Mouse (Mus musculus) heart, postnatal 14 days (tissue): ENCODE measurements around the gene Elp1. TPM values are rescaled to one million over a fixed set of nuclear protein-coding genes. Genes with fewer than 3 reads are reported as not detected.

Experiments used
- DNase-seq, 2 experiments: peaks; one replicate each; pipeline ENCODE4 v3.0.0; 2021 to 2022
- intact Hi-C: fragments of 180-260 bp; cut with DNase I; formaldehyde crosslinking; loops from one replicate; pipeline ENCODE4 v1.15.1; 2025
- total RNA-seq, 2 experiments: library from RNA; stranded (reverse); gene quantifications; 2 replicates each; pipeline ENCODE4 v1.2.3; 2021

The Elp1 gene
- total RNA-seq, 2 experiments from 2014 or later = 20.3 to 22.3 TPM

GRCm38 (mm10) chr4:56718573-56719442 is 83.3 kb downstream of the Elp1 start:
- no peak for DNase-seq

GRCm38 (mm10) chr4:56717932-56718331 is 84.2 kb downstream of the Elp1 start:
- no peak for DNase-seq
- intact Hi-C loops = no loop called here

More at GRCm38 (mm10) chr4:56718573-56719442, 83.3 kb downstream of the Elp1 start:
- intact Hi-C loops = no loop called here

- intact Hi-C loops = no loop called here
Measured at GRCm38 (mm10) chr4:56716801-56717200, 85.3 kb downstream of the Elp1 start.

GRCm38 (mm10) chr4:56713155-56713554 is 89.0 kb downstream of the Elp1 start:
- intact Hi-C loops = no loop called here
- DNase-seq = no peak

More at GRCm38 (mm10) chr4:56716801-56717200, 85.3 kb downstream of the Elp1 start:
- DNase-seq = peak in 1 of 2 experiments; percentile 18

- peak in 1 of 2 experiments; percentile 14 for DNase-seq
- intact Hi-C loops = no loop called here
Measured at GRCm38 (mm10) chr4:56702234-56702633, 99.9 kb downstream of the Elp1 start.

Other genes with a start within 250 kb of the Elp1 start
- not detected for gene Gm26657, start 62.3 kb downstream of the Elp1 start, total RNA-seq
- gene Actl7b, start 60.9 kb downstream of the Elp1 start, total RNA-seq = under 1 TPM in 1 of 2 experiments, not detected in 1; 0.15 TPM
- not detected for gene Actl7a, start 58.9 kb downstream of the Elp1 start, total RNA-seq
- 1 to 10 TPM; 3.6 to 4.1 TPM for gene Fam206a, start within 50 bp of the Elp1 start, total RNA-seq
- gene Ctnnal1, start 62.9 kb upstream of the Elp1 start, total RNA-seq = 10 to 100 TPM; 27.7 to 29.3 TPM
- 10 to 100 TPM; 53.1 to 58.3 TPM for gene Tmem245, start 145.1 kb upstream of the Elp1 start, total RNA-seq
- gene Frrs1l, start 188.1 kb upstream of the Elp1 start, total RNA-seq = under 1 TPM; 0.07 TPM